Mouse (Mus musculus) spleen, adult 2 months (tissue): ENCODE data around the gene Fgf12.

ENCODE experiments used
- CTCF ChIP-seq: fragments of 200-500 bp; IDR thresholded peaks from 2 replicates; pipeline ENCODE4 v1.5.1; 2011; ENCODE audit warnings: mild to moderate bottlenecking, inconsistent platforms; ENCODE audit not compliant: insufficient read depth, insufficient read length, insufficient replicate concordance; ENCODE audit errors: extremely low read depth
- POLR2A ChIP-seq: fragments of 200-500 bp; IDR thresholded peaks from 2 replicates; pipeline ENCODE4 v1.6.1; 2011; ENCODE audit warnings: low read depth, low read length, inconsistent platforms

- TF ChIP-seq CTCF (no peak), POLR2A (no peak)
Measured at GRCm38 (mm10) chr16:28445800-28446333, 307.0 kb downstream of the Fgf12 start.
